Mouse (Mus musculus): ENCODE data around the gene Cass4. TPM values are rescaled to one million over a fixed set of nuclear protein-coding genes. Genes with fewer than 3 reads are reported as not detected.
A peak's percentile ranks its signal among the peaks of the same experiment; 100 is the strongest.

Gene Cass4
- polyA plus RNA-seq, 1 experiment from 2014 or later = 0.29 TPM

- WGBS = 89% methylated on average over 11 of the region's 11 CpGs
- no peak overlapping the region for H3K4me3 ChIP-seq (ENCODE audit: low read depth, low read length)
These were observed 73.0 kb downstream of the Cass4 start for GRCm38 (mm10) chr2:172466427-172467132.

GRCm38 (mm10) chr2:172467206-172467605, 73.6 kb downstream of the Cass4 start:
- Histone ChIP-seq H3K27me3 (replicated peaks; ENCODE audit: control insufficient read depth, insufficient read depth, low read length) (no peaks in the 10 kb centered on the region), H3K27ac (ENCODE audit: low read depth, low read length) (no peak overlapping the region), H3K9me3 (ENCODE audit: control insufficient read depth) (no peaks in the 10 kb centered on the region), H3K36me3 (ENCODE audit: control insufficient read depth, insufficient read depth) (peaks cover 72% of the 10 kb centered on the region), H3K4me2 (replicated peaks; ENCODE audit: low read depth) (no peak overlapping the region), H3K4me3 (ENCODE audit: low read depth, low read length) (no peak overlapping the region), H3K4me1 (replicated peaks; ENCODE audit: control insufficient read depth, insufficient read depth, low read length) (no peaks in the 10 kb centered on the region), H3K9ac (ENCODE audit: low read depth, low read length) (no peak overlapping the region)
- no peak for ATAC-seq
- 89% methylated on average over 5 of the region's 5 CpGs for WGBS
- no peak for TF ChIP-seq CTCF (IDR thresholded peaks at IDR 0.05; ENCODE audit: low read depth)

More at GRCm38 (mm10) chr2:172466427-172467132, 73.0 kb downstream of the Cass4 start:
- peaks cover 77% of the 10 kb centered on the region for H3K36me3 ChIP-seq (ENCODE audit: control insufficient read depth, insufficient read depth)
- no peaks in the 10 kb centered on the region for H3K27me3 ChIP-seq (replicated peaks; ENCODE audit: control insufficient read depth, insufficient read depth, low read length)
- no peaks in the 10 kb centered on the region for H3K9me3 ChIP-seq (ENCODE audit: control insufficient read depth)
- H3K9ac ChIP-seq (ENCODE audit: low read depth, low read length) = no peak overlapping the region
- H3K4me2 ChIP-seq (replicated peaks; ENCODE audit: low read depth) = no peak overlapping the region
- no peak for ATAC-seq
- no peaks in the 10 kb centered on the region for H3K4me1 ChIP-seq (replicated peaks; ENCODE audit: control insufficient read depth, insufficient read depth, low read length)
- 0 out of 2 replicates have a peak, but pooled peaks have one; percentile 5 for TF ChIP-seq CTCF (IDR thresholded peaks at IDR 0.05; ENCODE audit: low read depth)
- no peak overlapping the region for H3K27ac ChIP-seq (ENCODE audit: low read depth, low read length)

GRCm38 (mm10) chr2:172468346-172468819, 74.8 kb downstream of the Cass4 start:
- no peak overlapping the region for H3K4me2 ChIP-seq (replicated peaks; ENCODE audit: low read depth)
- no peaks in the 10 kb centered on the region for H3K27me3 ChIP-seq (replicated peaks; ENCODE audit: control insufficient read depth, insufficient read depth, low read length)
- peaks cover 63% of the 10 kb centered on the region for H3K36me3 ChIP-seq (ENCODE audit: control insufficient read depth, insufficient read depth)
- no peak overlapping the region for H3K9ac ChIP-seq (ENCODE audit: low read depth, low read length)
- TF ChIP-seq CTCF (IDR thresholded peaks at IDR 0.05; ENCODE audit: low read depth) = no peak
- H3K27ac ChIP-seq (ENCODE audit: low read depth, low read length) = no peak overlapping the region; the same call in 1 of the 2 replicates
- H3K4me3 ChIP-seq (ENCODE audit: low read depth, low read length) = no peak overlapping the region
- 88% methylated on average over 11 of the region's 11 CpGs for WGBS
- ATAC-seq = no peak
- H3K4me1 ChIP-seq (replicated peaks; ENCODE audit: control insufficient read depth, insufficient read depth, low read length) = no peaks in the 10 kb centered on the region
- no peaks in the 10 kb centered on the region for H3K9me3 ChIP-seq (ENCODE audit: control insufficient read depth)

GRCm38 (mm10) chr2:172472318-172472717, 78.7 kb downstream of the Cass4 start, which contains the start of gene Fam209:
Gene Fam209 (plus strand): TSS chr2:172472520.
- Histone ChIP-seq H3K4me3 (ENCODE audit: low read depth, low read length) (no peak within 1 kb of the TSS), H3K4me1 (replicated peaks; ENCODE audit: control insufficient read depth, insufficient read depth, low read length) (no peaks in the 10 kb centered on the region), H3K27me3 (replicated peaks; ENCODE audit: control insufficient read depth, insufficient read depth, low read length) (no peaks in the 10 kb centered on the region), H3K4me2 (replicated peaks; ENCODE audit: low read depth) (no peak within 1 kb of the TSS), H3K9me3 (ENCODE audit: control insufficient read depth) (no peaks in the 10 kb centered on the region), H3K9ac (ENCODE audit: low read depth, low read length) (no peak within 1 kb of the TSS), H3K36me3 (ENCODE audit: control insufficient read depth, insufficient read depth) (peaks cover 26% of the 10 kb centered on the region), H3K27ac (ENCODE audit: low read depth, low read length) (no peak within 1 kb of the TSS)
- ATAC-seq = no peak
- WGBS = 86% methylated on average over 11 of the region's 11 CpGs
- TF ChIP-seq CTCF (IDR thresholded peaks at IDR 0.05; ENCODE audit: low read depth) = no peak

- 48% methylated on average over 8 of the region's 8 CpGs for WGBS
- H3K9ac ChIP-seq (ENCODE audit: low read depth, low read length) = no peak overlapping the region
- no peak for TF ChIP-seq CTCF (IDR thresholded peaks at IDR 0.05; ENCODE audit: low read depth)
- H3K36me3 ChIP-seq (ENCODE audit: control insufficient read depth, insufficient read depth) = peaks cover 15% of the 10 kb centered on the region
- H3K4me2 ChIP-seq (replicated peaks; ENCODE audit: low read depth) = no peak overlapping the region
- no peaks in the 10 kb centered on the region for H3K4me1 ChIP-seq (replicated peaks; ENCODE audit: control insufficient read depth, insufficient read depth, low read length)
- no peaks in the 10 kb centered on the region for H3K9me3 ChIP-seq (ENCODE audit: control insufficient read depth)
- H3K4me3 ChIP-seq (ENCODE audit: low read depth, low read length) = no peak overlapping the region
- no peaks in the 10 kb centered on the region for H3K27me3 ChIP-seq (replicated peaks; ENCODE audit: control insufficient read depth, insufficient read depth, low read length)
- ATAC-seq = no peak
- H3K27ac ChIP-seq (ENCODE audit: low read depth, low read length) = no peak overlapping the region
These were observed 80.0 kb downstream of the Cass4 start for GRCm38 (mm10) chr2:172473591-172473990.

- ATAC-seq = no peak
- Histone ChIP-seq H3K9me3 (ENCODE audit: control insufficient read depth) (no peaks in the 10 kb centered on the region), H3K4me3 (ENCODE audit: low read depth, low read length) (no peak overlapping the region), H3K27me3 (replicated peaks; ENCODE audit: control insufficient read depth, insufficient read depth, low read length) (no peaks in the 10 kb centered on the region), H3K27ac (ENCODE audit: low read depth, low read length) (no peak overlapping the region), H3K36me3 (ENCODE audit: control insufficient read depth, insufficient read depth) (peaks cover 1% of the 10 kb centered on the region; the same call in 1 of the 2 replicates), H3K9ac (ENCODE audit: low read depth, low read length) (no peak overlapping the region), H3K4me2 (replicated peaks; ENCODE audit: low read depth) (no peak overlapping the region), H3K4me1 (replicated peaks; ENCODE audit: control insufficient read depth, insufficient read depth, low read length) (no peaks in the 10 kb centered on the region)
- peak; percentile 67 for TF ChIP-seq CTCF (IDR thresholded peaks at IDR 0.05; ENCODE audit: low read depth)
- WGBS = 33% methylated on average over 6 of the region's 6 CpGs
These were observed 81.4 kb downstream of the Cass4 start for GRCm38 (mm10) chr2:172474970-172475369.

Measured in intestine, postnatal 0 days (tissue).